Mouse (Mus musculus) liver, postnatal 0 days (tissue): ENCODE measurements around the gene Nr1d1.

Experiments
- CTCF ChIP-seq: sonication (generic); IDR thresholded peaks from 2 replicates; pipeline ENCODE4 v1.5.1; 2016; ENCODE audit warnings: antibody characterized with exemption, low read depth
- EP300 ChIP-seq: IDR thresholded peaks from 2 replicates; pipeline ENCODE4 v1.6.1; 2016; ENCODE audit warnings: antibody characterized with exemption, low read depth, mild to moderate bottlenecking

GRCm38 (mm10) chr11:98789219-98789807, 14.2 kb upstream of the Nr1d1 start:
- TF ChIP-seq CTCF: no peak
- TF ChIP-seq EP300: no peak
